9 mouse cellular contexts compared by ENCODE assay signal in genomic region chr11:61793441-61793840, GRCm38 (mm10).
"Had no signal": no experiment of that assay in that cellular context is flagged by ENCODE, and none has a peak within 500 bp of the region (broad histone marks: within the 10 kb centered on the region; RNA-seq: fewer than 3 reads in every experiment).

No protein-coding gene starts in this region.

- DNase-seq: kidney, adult 11 months; kidney, adult 8-10 months; kidney, postnatal 10 days; kidney, postnatal 36 days; liver, postnatal 0 days; lung, embryonic 14.5 days; thymus, adult 18-20 months; thymus, postnatal 14 days; thymus, postnatal 4 days had no signal
